Mouse (Mus musculus) kidney, embryonic 16.5 days (tissue): ENCODE measurements around the gene Sp2. TPM values are rescaled to one million over a fixed set of nuclear protein-coding genes. Genes with fewer than 3 reads are reported as not detected.

Experiments used
- ATAC-seq: fragments of 200-750 bp; cut with Nextera tagmentation; 2 replicates; pipeline ENCODE4 v1.8.0; 2017; ENCODE audit warnings: moderate TSS enrichment; ENCODE audit not compliant: low FRiP score, low TSS enrichment
- H3K27ac ChIP-seq: fragments of 300-500 bp; sonication (generic); 2 replicates; pipeline ENCODE4 v1.5.1; 2014; ENCODE audit warnings: low read length
- H3K27me3 ChIP-seq: fragments of 300-500 bp; sonication (generic); 2 replicates; pipeline ENCODE4 v1.6.1; 2014; ENCODE audit warnings: low read length, control low read depth, mixed read lengths; ENCODE audit not compliant: insufficient read depth
- H3K36me3 ChIP-seq: fragments of 300-500 bp; sonication (generic); 2 replicates; pipeline ENCODE4 v1.6.1; 2014; ENCODE audit warnings: low read length, control low read depth, mixed read lengths; ENCODE audit not compliant: insufficient read depth
- H3K4me1 ChIP-seq: fragments of 300-500 bp; sonication (generic); 2 replicates; pipeline ENCODE4 v1.6.1; 2014; ENCODE audit warnings: low read length, control low read depth, mixed read lengths; ENCODE audit not compliant: insufficient read depth
- H3K4me2 ChIP-seq: fragments of 300-500 bp; sonication (generic); replicated peaks from 2 replicates; pipeline ENCODE4 v1.6.1; 2014; ENCODE audit warnings: low read depth, low read length
- H3K4me3 ChIP-seq: fragments of 300-500 bp; sonication (generic); 2 replicates; pipeline ENCODE4 v1.5.1; 2014; ENCODE audit warnings: mild to moderate bottlenecking, low read length
- H3K9ac ChIP-seq: fragments of 300-500 bp; sonication (generic); replicated peaks from 2 replicates; pipeline ENCODE4 v1.6.1; 2014; ENCODE audit warnings: low read length
- H3K9me3 ChIP-seq: fragments of 300-500 bp; sonication (generic); 2 replicates; pipeline ENCODE4 v1.6.1; 2016; ENCODE audit warnings: low read length, control low read depth
- WGBS: fragments of 180-500 bp; shearing (Covaris S2); extraction: QIAGEN DNeasy Blood & Tissue Kit; methylation state at CpG from one replicate; pipeline ENCODE4 v1.1.7; 2014; 5-methylcytosine and 5-hydroxymethylcytosine counted together
- polyA plus RNA-seq: library from polyadenylated mRNA; unstranded; fragments of >200 nt; fragmentation: Nextera tagmentation; extraction: Ambion mirVana; gene quantifications from 2 replicates; pipeline ENCODE4 v1.2.1, GENCODE M21; 2015

Gene Sp2
- polyA plus RNA-seq, 1 experiment from 2014 or later: 21.2 TPM

- Histone ChIP-seq H3K27ac (no peak overlapping the region), H3K4me3 (peak overlapping the region; percentile 57), H3K9ac (no peak overlapping the region), H3K36me3 (peaks cover 3% of the 10 kb centered on the region; the same call in 1 of the 2 replicates), H3K9me3 (no peaks in the 10 kb centered on the region), H3K4me2 (peak overlapping the region; percentile 78), H3K27me3 (no peaks in the 10 kb centered on the region), H3K4me1 (peaks cover 9% of the 10 kb centered on the region)
- ATAC-seq: no peak
- WGBS: 78% methylated on average over 14 of the region's 14 CpGs
Measured at GRCm38 (mm10) chr11:96944844-96945580, 37.7 kb downstream of the Sp2 start.

DNA sequence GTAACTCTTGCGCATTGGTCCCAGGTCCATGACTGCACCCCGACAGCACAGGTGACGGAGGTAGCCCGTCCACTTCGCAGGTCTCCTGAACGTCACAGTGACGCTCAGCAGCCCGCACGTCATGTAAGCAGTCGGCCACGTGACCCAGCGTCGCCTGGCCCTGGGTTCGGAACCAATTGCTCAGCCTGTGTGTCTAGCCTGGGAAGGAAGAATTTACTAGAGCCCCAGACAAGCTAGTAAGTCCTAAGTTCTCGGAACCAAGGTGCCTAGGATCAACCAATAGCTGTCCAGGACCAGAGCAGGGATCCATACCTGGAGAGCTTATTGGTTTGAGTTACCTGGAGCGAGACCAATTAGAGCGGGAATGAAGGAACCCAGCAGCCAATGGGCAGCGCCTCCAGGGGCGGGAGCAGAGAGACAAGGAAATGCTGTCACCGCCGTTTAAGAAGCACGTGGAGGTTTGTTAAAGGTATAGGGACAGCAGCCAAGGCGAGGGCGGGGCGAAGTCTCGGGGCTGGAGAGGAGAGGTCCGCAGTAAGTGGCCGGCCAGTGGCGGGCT lies 38.9 kb downstream of the Sp2 start, which contains the start of gene Pnpo:
Pnpo (minus strand) TSS at position 241 of the 559 bp plus-strand sequence.
- Histone ChIP-seq H3K4me2 (peak within 1 kb of the TSS; percentile 78), H3K4me3 (peak within 1 kb of the TSS; percentile 57), H3K4me1 (peaks cover 9% of the 10 kb centered on the region), H3K27ac (peak within 1 kb of the TSS; percentile 41; the same call in 1 of the 2 replicates), H3K9ac (peak within 1 kb of the TSS; percentile 66), H3K9me3 (no peaks in the 10 kb centered on the region), H3K27me3 (no peaks in the 10 kb centered on the region), H3K36me3 (no peaks in the 10 kb centered on the region)
- peak; percentile 97 for ATAC-seq
- WGBS: under 1% methylated on average over 29 of the region's 29 CpGs

DNA sequence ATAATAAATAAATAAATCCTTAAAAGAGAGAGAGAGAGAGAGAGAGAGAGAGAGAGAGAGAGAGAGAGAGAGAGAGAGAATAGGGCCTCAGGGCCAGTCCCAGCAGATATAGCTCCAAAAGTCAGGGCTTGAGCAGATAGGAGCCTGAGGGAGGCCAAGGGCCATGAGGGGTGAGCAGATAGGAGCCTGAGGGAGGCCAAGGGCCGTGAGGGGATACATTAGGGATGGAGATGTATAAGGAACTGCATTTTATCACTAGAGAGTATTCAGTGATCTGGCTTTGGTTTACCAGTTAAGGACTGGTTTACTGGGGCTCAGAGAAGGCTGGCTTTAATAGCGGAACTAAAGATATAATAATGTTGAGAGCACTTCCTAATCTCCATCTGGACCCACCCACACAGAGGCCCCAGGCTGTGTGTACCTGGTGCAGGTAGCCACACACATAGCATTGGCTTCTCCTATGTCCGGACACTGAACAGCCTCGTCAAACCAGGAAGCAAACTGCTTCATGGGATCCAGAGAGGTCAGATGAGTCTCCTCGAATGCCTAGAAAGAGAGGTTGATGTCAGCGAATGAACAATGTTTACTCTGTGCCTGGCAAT lies 40.7 kb downstream of the Sp2 start:
- H3K27ac ChIP-seq: no peak overlapping the region
- no peak overlapping the region for H3K9ac ChIP-seq
- no peak for ATAC-seq
- no peaks in the 10 kb centered on the region for H3K36me3 ChIP-seq
- H3K4me2 ChIP-seq: no peak overlapping the region
- no peak overlapping the region for H3K4me3 ChIP-seq
- H3K4me1 ChIP-seq: peaks cover 13% of the 10 kb centered on the region
- WGBS: 82% methylated on average over 6 of the region's 6 CpGs
- no peaks in the 10 kb centered on the region for H3K27me3 ChIP-seq
- H3K9me3 ChIP-seq: no peaks in the 10 kb centered on the region

- Histone ChIP-seq H3K36me3 (no peaks in the 10 kb centered on the region), H3K4me3 (no peak overlapping the region), H3K9ac (no peak overlapping the region), H3K27ac (no peak overlapping the region), H3K4me1 (peaks cover 13% of the 10 kb centered on the region), H3K27me3 (no peaks in the 10 kb centered on the region), H3K9me3 (no peaks in the 10 kb centered on the region), H3K4me2 (no peak overlapping the region)
- WGBS: 80% methylated on average over 16 of the region's 16 CpGs
- no peak for ATAC-seq
Measured at GRCm38 (mm10) chr11:96940578-96941465, 41.9 kb downstream of the Sp2 start.

DNA sequence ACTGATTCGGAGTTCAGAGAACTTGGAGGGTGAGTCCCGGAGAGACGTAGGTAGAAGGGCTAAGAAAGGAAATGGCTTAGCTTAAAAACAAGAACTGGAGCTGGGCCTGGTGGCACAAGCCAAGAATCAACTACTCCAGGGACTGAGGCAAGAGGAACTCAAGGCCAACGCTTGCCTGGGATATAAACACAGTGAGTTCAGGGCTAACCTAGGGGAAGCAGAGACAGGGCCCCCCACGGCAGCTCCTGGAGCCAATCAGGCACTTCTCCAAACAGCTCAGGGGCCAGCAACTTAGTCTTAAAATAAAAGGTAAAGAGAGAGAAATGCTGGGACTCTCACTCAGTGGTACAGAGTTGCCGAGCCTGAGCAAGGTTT lies 44.3 kb downstream of the Sp2 start:
- Histone ChIP-seq H3K9ac (peak overlapping the region; percentile 30; the same call in 1 of the 2 replicates), H3K36me3 (no peaks in the 10 kb centered on the region), H3K4me2 (no peak overlapping the region), H3K9me3 (no peaks in the 10 kb centered on the region), H3K4me1 (peaks cover 17% of the 10 kb centered on the region), H3K27me3 (no peaks in the 10 kb centered on the region), H3K27ac (peak overlapping the region; percentile 83), H3K4me3 (no peak overlapping the region)
- 80% methylated on average over 6 of the region's 6 CpGs for WGBS
- ATAC-seq: no peak

DNA sequence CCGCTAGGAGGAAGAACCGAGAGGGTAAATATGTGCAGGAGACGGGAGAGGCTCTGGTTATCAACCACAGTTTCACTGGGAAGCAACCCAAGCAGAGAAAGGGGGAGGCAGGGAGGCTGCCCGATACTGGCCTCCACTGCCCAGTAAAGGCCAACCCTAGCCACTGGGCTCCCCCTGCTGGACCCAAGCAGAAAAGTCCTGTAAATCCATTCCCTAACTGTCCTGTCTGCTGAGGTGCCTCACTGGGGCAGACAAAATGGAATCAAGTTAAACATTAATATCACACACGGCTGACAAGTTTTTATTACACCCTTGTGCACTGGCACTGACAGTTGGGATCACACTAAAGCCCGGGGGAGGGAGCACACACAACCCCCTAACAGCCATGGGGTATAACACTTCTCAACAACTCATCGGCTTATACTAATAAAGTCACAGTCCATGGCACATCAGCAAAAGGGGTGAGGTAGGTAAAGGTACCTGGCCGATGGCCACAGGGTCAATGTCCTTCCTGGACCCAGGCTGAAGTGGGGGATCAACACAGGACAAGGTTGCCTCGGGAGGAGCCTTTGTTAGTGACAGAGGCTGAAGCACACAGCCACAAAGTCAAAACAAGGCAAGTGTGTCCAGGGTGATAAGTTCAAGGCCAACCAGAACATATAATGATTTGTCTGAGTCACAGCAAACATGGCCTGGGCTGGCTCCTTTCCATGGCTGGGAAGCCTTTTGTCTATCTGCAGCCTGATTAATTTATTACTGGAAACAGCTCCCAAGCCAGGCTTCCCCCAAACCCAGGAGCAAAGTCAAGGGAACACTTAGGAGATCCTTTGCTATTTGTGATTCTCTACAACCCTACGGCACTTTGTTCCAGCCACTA lies 45.0 kb downstream of the Sp2 start:
- no peaks in the 10 kb centered on the region for H3K36me3 ChIP-seq
- H3K27ac ChIP-seq: peak overlapping the region; percentile 83
- H3K4me1 ChIP-seq: peaks cover 17% of the 10 kb centered on the region
- H3K4me2 ChIP-seq: no peak overlapping the region
- H3K4me3 ChIP-seq: no peak overlapping the region
- peak overlapping the region; percentile 32; the same call in 1 of the 2 replicates for H3K9ac ChIP-seq
- no peaks in the 10 kb centered on the region for H3K27me3 ChIP-seq
- peak; percentile 84 for ATAC-seq
- no peaks in the 10 kb centered on the region for H3K9me3 ChIP-seq
- 38% methylated on average over 10 of the region's 10 CpGs for WGBS

DNA sequence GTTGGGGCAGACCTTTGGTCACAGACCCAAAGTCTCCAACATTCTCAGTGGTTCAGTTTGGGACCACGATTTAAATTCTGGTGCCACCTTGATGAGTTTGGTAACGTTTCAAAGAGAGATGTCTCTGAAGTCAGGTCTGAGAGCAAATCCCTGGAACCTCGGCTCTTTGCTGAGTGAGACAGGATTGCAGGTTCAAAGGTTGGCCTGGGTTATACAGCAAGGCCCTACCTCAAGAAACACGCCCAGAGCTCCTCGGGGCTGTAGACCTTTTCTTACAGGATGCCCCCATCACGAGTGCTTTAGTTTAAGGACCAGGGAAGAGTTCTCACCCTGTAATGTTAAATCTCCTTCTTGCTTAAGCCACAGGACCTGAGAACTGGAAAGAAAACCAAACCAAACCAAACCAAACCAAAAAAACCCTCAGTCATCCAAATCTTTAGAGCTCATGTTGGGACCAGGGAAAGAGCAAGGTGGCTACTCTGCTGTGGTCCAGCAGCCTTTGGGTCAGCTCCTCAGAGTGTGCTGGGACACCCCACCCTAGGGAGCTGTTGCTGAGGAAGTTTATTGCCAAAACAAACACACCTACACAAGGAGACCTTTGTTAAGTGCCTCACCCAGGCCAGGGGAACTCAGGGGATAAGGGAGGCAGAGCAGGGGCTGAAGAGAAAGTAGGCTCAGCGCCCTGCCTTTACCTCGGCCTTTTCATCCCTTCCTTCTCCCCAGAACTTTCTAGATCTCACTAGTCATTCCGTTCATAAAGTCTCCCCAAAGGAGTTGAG lies 46.7 kb downstream of the Sp2 start:
- no peak overlapping the region for H3K27ac ChIP-seq
- H3K27me3 ChIP-seq: no peaks in the 10 kb centered on the region
- H3K9ac ChIP-seq: no peak overlapping the region
- no peaks in the 10 kb centered on the region for H3K9me3 ChIP-seq
- peaks cover 23% of the 10 kb centered on the region for H3K4me1 ChIP-seq
- no peak for ATAC-seq
- H3K4me2 ChIP-seq: no peak overlapping the region
- H3K36me3 ChIP-seq: no peaks in the 10 kb centered on the region
- no peak overlapping the region for H3K4me3 ChIP-seq
- 83% methylated on average over 9 of the region's 9 CpGs for WGBS

- H3K9ac ChIP-seq: no peak overlapping the region
- H3K27me3 ChIP-seq: no peaks in the 10 kb centered on the region
- peaks cover 23% of the 10 kb centered on the region for H3K4me1 ChIP-seq
- H3K4me3 ChIP-seq: 0 out of 2 replicates have a peak overlapping the region, but pooled peaks have one; percentile 3
- ATAC-seq: peak; percentile 78
- H3K36me3 ChIP-seq: no peaks in the 10 kb centered on the region
- H3K27ac ChIP-seq: peak overlapping the region; percentile 8; the same call in 1 of the 2 replicates
- 27% methylated on average over 12 of the region's 12 CpGs for WGBS
- peak overlapping the region; percentile 21 for H3K4me2 ChIP-seq
- H3K9me3 ChIP-seq: no peaks in the 10 kb centered on the region
Measured at GRCm38 (mm10) chr11:96934921-96935356, 47.8 kb downstream of the Sp2 start.
